Mouse (Mus musculus): ENCODE results near the gene Tnfrsf14. TPM values are rescaled to one million over a fixed set of nuclear protein-coding genes. Genes with fewer than 3 reads are reported as not detected.
A peak's percentile ranks its signal among the peaks of the same experiment; 100 is the strongest.

The Tnfrsf14 gene
- total and polyA plus RNA-seq, 3 experiments = 8.2 to 13.4 TPM; not detected in 1

DNA sequence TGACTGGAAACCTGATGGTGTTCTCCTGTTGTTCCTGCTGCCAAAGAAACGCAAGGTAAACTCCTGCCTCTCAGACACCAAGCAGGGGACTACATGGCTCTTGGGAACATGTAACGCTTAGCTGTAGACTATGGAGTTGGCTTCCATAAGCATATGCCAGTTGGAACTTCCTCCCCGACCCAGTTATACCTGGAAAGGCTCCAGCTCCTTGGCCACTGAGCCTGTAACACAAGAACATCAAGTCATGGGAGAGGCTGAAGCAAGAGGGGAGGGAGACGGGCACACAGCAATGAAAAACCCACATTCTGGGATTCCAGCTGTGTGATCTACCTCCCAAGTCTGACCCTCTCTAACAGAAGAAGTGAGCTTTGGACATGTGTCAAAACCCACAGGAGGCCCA is 6.1 kb downstream of the Tnfrsf14 start:
- Histone ChIP-seq H3K36me3 (ENCODE audit: control insufficient read depth in 1 of 2, insufficient read depth in 2 of 2, low read length in 2 of 2) (no peaks in the 10 kb centered on the region), H3K79me2 (ENCODE audit: control insufficient read depth, insufficient read depth, low read length, poor library complexity) (no peaks in the 10 kb centered on the region; the same call in 1 of the 2 replicates), H3K9me3 (replicated peaks; ENCODE audit: insufficient read depth, low read length) (no peaks in the 10 kb centered on the region), H3K27ac (ENCODE audit: control insufficient read depth, low read depth, low read length) (no peak overlapping the region), H3K27me3 (ENCODE audit: control insufficient read depth in 1 of 2, insufficient read depth in 2 of 2, low read length in 2 of 2) (no peaks in the 10 kb centered on the region), H3K4me1 (ENCODE audit: control insufficient read depth in 1 of 2, insufficient read depth in 2 of 2, low read length in 2 of 2) (peaks cover 0 to 9% of the 10 kb centered on the region in 2 experiments; a peak in 2 of 4 replicates), H3K9ac (ENCODE audit: control insufficient read depth, low read depth, low read length, poor library complexity, severe bottlenecking) (no peak overlapping the region), H3K4me3 (ENCODE audit: control insufficient read depth in 1 of 2, insufficient read depth in 1 of 2, low read depth in 2 of 2, low read length in 2 of 2) (no peak overlapping the region)
- TF ChIP-seq POLR2A (IDR thresholded peaks at IDR 0.05; ENCODE audit: control insufficient read depth in 1 of 2, insufficient read depth in 1 of 2, low read depth in 1 of 2, low read length in 2 of 2, poor library complexity in 1 of 2) = no peak
- no peak for TF ChIP-seq BHLHE40 (IDR thresholded peaks at IDR 0.05; ENCODE audit: borderline replicate concordance, low read depth, low read length)
- no peak for TF ChIP-seq SMC3 (IDR thresholded peaks at IDR 0.05; ENCODE audit: low read depth, low read length)
- TF ChIP-seq MYC (IDR thresholded peaks at IDR 0.05; ENCODE audit: low read depth, low read length) = no peak
- TF ChIP-seq ZNF384 (IDR thresholded peaks at IDR 0.05; ENCODE audit: low read depth, low read length) = no peak
- no peak for TF ChIP-seq POLR2AphosphoS5 (IDR thresholded peaks at IDR 0.05; ENCODE audit: borderline replicate concordance, low read depth, low read length)
- no peak for TF ChIP-seq MAFK (IDR thresholded peaks at IDR 0.05; ENCODE audit: borderline replicate concordance, low read depth, low read length)
- TF ChIP-seq GATA1 (IDR thresholded peaks at IDR 0.05; ENCODE audit: low read depth, low read length) = no peak
- no peak for TF ChIP-seq KAT2A (conservative IDR thresholded peaks at IDR 0.05; ENCODE audit: low read depth, low read length)
- DNase-seq (ENCODE audit: low read depth, low spot score) = no peak

DNA sequence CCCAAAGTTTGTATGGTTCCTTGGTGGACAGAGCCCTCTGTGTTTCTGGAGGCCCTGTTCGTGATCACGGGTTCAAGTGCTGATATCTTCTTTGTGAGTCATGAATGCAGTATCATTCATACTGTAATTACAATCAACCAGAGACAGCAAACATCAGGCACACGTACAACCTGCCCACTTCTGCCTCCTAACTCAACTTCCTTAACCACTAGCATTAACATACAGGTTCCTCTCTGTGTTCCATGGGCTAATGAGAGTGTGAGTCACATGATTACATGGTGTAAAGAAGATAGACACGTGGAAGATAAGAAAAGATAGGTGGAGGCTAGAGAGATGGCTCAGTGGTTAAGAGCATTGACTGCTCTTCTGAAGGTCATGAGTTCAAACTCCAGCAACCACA is 11.7 kb downstream of the Tnfrsf14 start:
- Histone ChIP-seq H3K27ac (ENCODE audit: control insufficient read depth, low read depth, low read length) (no peak overlapping the region), H3K9ac (ENCODE audit: control insufficient read depth, low read depth, low read length, poor library complexity, severe bottlenecking) (no peak overlapping the region), H3K4me3 (ENCODE audit: control insufficient read depth in 1 of 2, insufficient read depth in 1 of 2, low read depth in 2 of 2, low read length in 2 of 2) (no peak overlapping the region), H3K27me3 (ENCODE audit: control insufficient read depth in 1 of 2, insufficient read depth in 2 of 2, low read length in 2 of 2) (no peaks in the 10 kb centered on the region), H3K4me1 (ENCODE audit: control insufficient read depth in 1 of 2, insufficient read depth in 2 of 2, low read length in 2 of 2) (peaks cover 4 to 5% of the 10 kb centered on the region in 2 experiments), H3K36me3 (ENCODE audit: control insufficient read depth in 1 of 2, insufficient read depth in 2 of 2, low read length in 2 of 2) (peaks cover 0 to 4% of the 10 kb centered on the region in 2 experiments; a peak in 2 of 4 replicates), H3K9me3 (replicated peaks; ENCODE audit: insufficient read depth, low read length) (no peaks in the 10 kb centered on the region), H3K79me2 (ENCODE audit: control insufficient read depth, insufficient read depth, low read length, poor library complexity) (no peaks in the 10 kb centered on the region)
- TF ChIP-seq TBP (IDR thresholded peaks at IDR 0.05; ENCODE audit: low read depth, low read length) = peak; percentile 63; the same call in 1 of the 2 replicates
- TF ChIP-seq KAT2A (conservative IDR thresholded peaks at IDR 0.05; ENCODE audit: low read depth, low read length) = no peak
- no peak for DNase-seq (ENCODE audit: low read depth, low spot score)

DNA sequence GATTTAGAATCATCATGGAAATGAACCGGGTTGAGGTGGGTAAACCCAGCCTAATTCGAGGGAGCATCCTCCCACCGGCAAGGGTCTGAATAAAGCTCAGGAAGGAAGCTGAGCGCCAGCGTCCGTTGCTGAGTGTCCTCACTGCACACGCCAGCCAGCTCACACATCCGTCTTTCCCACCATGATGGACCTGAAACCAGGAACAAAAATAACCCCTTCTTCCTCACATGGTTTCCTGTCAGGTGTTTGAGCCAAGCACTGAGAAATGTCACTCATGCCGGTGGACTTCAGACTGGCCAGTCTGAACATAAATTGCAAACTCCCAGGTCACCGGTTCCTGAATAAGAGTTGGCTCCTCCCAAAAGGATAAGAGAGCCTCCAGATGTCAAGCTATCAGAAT is 13.1 kb downstream of the Tnfrsf14 start:
- TF ChIP-seq EP300 (IDR thresholded peaks at IDR 0.05; ENCODE audit: low read depth in 1 of 2, low read length in 2 of 2) = no peak
- no peak for TF ChIP-seq TCF12 (IDR thresholded peaks at IDR 0.05; ENCODE audit: low read depth, low read length)
- TF ChIP-seq MAZ (IDR thresholded peaks at IDR 0.05; ENCODE audit: low read depth, low read length) = no peak
- TF ChIP-seq KAT2A (conservative IDR thresholded peaks at IDR 0.05; ENCODE audit: low read depth, low read length) = no peak
- TF ChIP-seq ZNF384 (IDR thresholded peaks at IDR 0.05; ENCODE audit: low read depth, low read length) = no peak
- no peak for TF ChIP-seq SMC3 (IDR thresholded peaks at IDR 0.05; ENCODE audit: low read depth, low read length)
- TF ChIP-seq ZMIZ1 (IDR thresholded peaks at IDR 0.05; ENCODE audit: low read depth, low read length) = no peak
- TF ChIP-seq POLR2A (IDR thresholded peaks at IDR 0.05; ENCODE audit: control insufficient read depth in 1 of 2, insufficient read depth in 1 of 2, low read depth in 1 of 2, low read length in 2 of 2, poor library complexity in 1 of 2) = no peak
- no peak for TF ChIP-seq CHD2 (IDR thresholded peaks at IDR 0.05; ENCODE audit: low read length)
- TF ChIP-seq MAX (IDR thresholded peaks at IDR 0.05; ENCODE audit: low read length) = no peak
- no peak for TF ChIP-seq CHD1 (IDR thresholded peaks at IDR 0.05; ENCODE audit: low read depth, low read length)
- TF ChIP-seq POLR2AphosphoS2 (IDR thresholded peaks at IDR 0.05; ENCODE audit: low read length) = no peak
- Histone ChIP-seq H3K27ac (ENCODE audit: control insufficient read depth, low read depth, low read length) (no peak overlapping the region), H3K4me3 (ENCODE audit: control insufficient read depth in 1 of 2, insufficient read depth in 1 of 2, low read depth in 2 of 2, low read length in 2 of 2) (no peak overlapping the region), H3K9ac (ENCODE audit: control insufficient read depth, low read depth, low read length, poor library complexity, severe bottlenecking) (no peak overlapping the region), H3K27me3 (ENCODE audit: control insufficient read depth in 1 of 2, insufficient read depth in 2 of 2, low read length in 2 of 2) (no peaks in the 10 kb centered on the region), H3K4me1 (ENCODE audit: control insufficient read depth in 1 of 2, insufficient read depth in 2 of 2, low read length in 2 of 2) (peaks cover 11 to 18% of the 10 kb centered on the region in 2 experiments), H3K36me3 (ENCODE audit: control insufficient read depth in 1 of 2, insufficient read depth in 2 of 2, low read length in 2 of 2) (peaks cover 0 to 13% of the 10 kb centered on the region in 2 experiments; a peak in 2 of 4 replicates), H3K9me3 (replicated peaks; ENCODE audit: insufficient read depth, low read length) (no peaks in the 10 kb centered on the region), H3K79me2 (ENCODE audit: control insufficient read depth, insufficient read depth, low read length, poor library complexity) (no peaks in the 10 kb centered on the region)
- DNase-seq (ENCODE audit: low read depth, low spot score) = no peak

Measured in MEL (cell line).